Mouse (Mus musculus) cerebellum, adult 11-12 months (tissue): ENCODE measurements around the gene Simc1.

Experiments used
- DNase-seq: peaks from one replicate; pipeline ENCODE4 v3.0.0; 2022

The Simc1 gene

GRCm38 (mm10) chr13:54556176-54556575 is 52.6 kb downstream of the Simc1 start:
- peak; percentile 45 for DNase-seq

- peak; percentile 97 for DNase-seq
Measured at GRCm38 (mm10) chr13:54556796-54557195, 53.2 kb downstream of the Simc1 start.

- DNase-seq, result no peak
Measured at GRCm38 (mm10) chr13:54557652-54558051, 54.1 kb downstream of the Simc1 start.

GRCm38 (mm10) chr13:54559656-54560055 is 56.1 kb downstream of the Simc1 start:
- DNase-seq, result no peak

- no peak for DNase-seq
Measured at GRCm38 (mm10) chr13:54560608-54561007, 57.0 kb downstream of the Simc1 start.

GRCm38 (mm10) chr13:54562562-54562961 is 59.0 kb downstream of the Simc1 start:
- no peak for DNase-seq

- DNase-seq, result no peak
Measured at GRCm38 (mm10) chr13:54564232-54565200, 60.9 kb downstream of the Simc1 start.

- DNase-seq, result peak; percentile 92
Measured at GRCm38 (mm10) chr13:54565201-54565581, 61.6 kb downstream of the Simc1 start, which contains the start of gene 4833439L19Rik. 4833439L19Rik (minus strand) TSS chr13:54565435.

- DNase-seq, result peak; percentile 75
Measured at GRCm38 (mm10) chr13:54565594-54566345, 62.2 kb downstream of the Simc1 start.

GRCm38 (mm10) chr13:54568380-54568779 is 64.8 kb downstream of the Simc1 start:
- DNase-seq, result no peak

GRCm38 (mm10) chr13:54569282-54569681 is 65.7 kb downstream of the Simc1 start:
- no peak for DNase-seq

GRCm38 (mm10) chr13:54570736-54571135 is 67.2 kb downstream of the Simc1 start:
- DNase-seq, result no peak

- no peak for DNase-seq
Measured at GRCm38 (mm10) chr13:54571637-54572036, 68.1 kb downstream of the Simc1 start.

- DNase-seq, result no peak
Measured at GRCm38 (mm10) chr13:54572621-54573020, 69.0 kb downstream of the Simc1 start.

GRCm38 (mm10) chr13:54574854-54575481 is 71.4 kb downstream of the Simc1 start, which contains the start of gene Arl10:
Arl10 (plus strand) TSS chr13:54575015.
- DNase-seq, result peak; percentile 69

GRCm38 (mm10) chr13:54575489-54575888 is 71.9 kb downstream of the Simc1 start:
- no peak for DNase-seq

- no peak for DNase-seq
Measured at GRCm38 (mm10) chr13:54577652-54578507, 74.3 kb downstream of the Simc1 start.

- DNase-seq, result no peak
Measured at GRCm38 (mm10) chr13:54581385-54581784, 77.8 kb downstream of the Simc1 start.

- DNase-seq, result no peak
Measured at GRCm38 (mm10) chr13:54582126-54582525, 78.5 kb downstream of the Simc1 start.

GRCm38 (mm10) chr13:54582860-54583259 is 79.3 kb downstream of the Simc1 start:
- DNase-seq, result no peak

GRCm38 (mm10) chr13:54585831-54586230 is 82.3 kb downstream of the Simc1 start:
- no peak for DNase-seq

- no peak for DNase-seq
Measured at GRCm38 (mm10) chr13:54589414-54589995, 85.9 kb downstream of the Simc1 start.
